Mouse (Mus musculus): ENCODE measurements around the gene Mrpl12.

- TF ChIP-seq CTCF (IDR thresholded peaks at IDR 0.05; ENCODE audit: low read depth, low read length) (no peak), POLR2A (IDR thresholded peaks at IDR 0.05; ENCODE audit: extremely low read depth, insufficient read depth, low read length) (no peak)
Observed at GRCm38 (mm10) chr11:120457370-120457769, 27.0 kb upstream of the Mrpl12 start.
